Mouse (Mus musculus): ENCODE data around the gene Pex26. TPM values are rescaled to one million over a fixed set of nuclear protein-coding genes. Genes with fewer than 3 reads are reported as not detected.

Pex26 gene
- polyA plus RNA-seq, 1 experiment from 2014 or later = 11.3 TPM

GRCm38 (mm10) chr6:121226043-121226442 is 42.6 kb downstream of the Pex26 start:
- Histone ChIP-seq H3K4me3 (no peak overlapping the region), H3K4me2 (no peak overlapping the region), H3K27ac (no peak overlapping the region), H3K27me3 (no peaks in the 10 kb centered on the region), H3K36me3 (no peaks in the 10 kb centered on the region), H3K9me3 (no peaks in the 10 kb centered on the region), H3K9ac (no peak overlapping the region), H3K4me1 (no peaks in the 10 kb centered on the region)
- ATAC-seq (ENCODE audit: insufficient number of reproducible peaks, low FRiP score, low TSS enrichment, low read depth) = no peak
- 66% methylated on average over 4 of the region's 4 CpGs for WGBS

GRCm38 (mm10) chr6:121226744-121227143 is 43.3 kb downstream of the Pex26 start:
- WGBS = 78% methylated on average over 2 of the region's 2 CpGs
- H3K9ac ChIP-seq = no peak overlapping the region

GRCm38 (mm10) chr6:121228421-121228820 is 45.0 kb downstream of the Pex26 start:
- Histone ChIP-seq H3K9me3 (no peaks in the 10 kb centered on the region), H3K27me3 (no peaks in the 10 kb centered on the region), H3K9ac (no peak overlapping the region), H3K4me2 (no peak overlapping the region), H3K36me3 (no peaks in the 10 kb centered on the region), H3K4me3 (no peak overlapping the region), H3K27ac (no peak overlapping the region), H3K4me1 (no peaks in the 10 kb centered on the region)
- no peak for ATAC-seq (ENCODE audit: insufficient number of reproducible peaks, low FRiP score, low TSS enrichment, low read depth)
- WGBS = 76% methylated on average over 8 of the region's 8 CpGs

More at GRCm38 (mm10) chr6:121226744-121227143, 43.3 kb downstream of the Pex26 start:
- no peaks in the 10 kb centered on the region for H3K4me1 ChIP-seq
- no peak for ATAC-seq (ENCODE audit: insufficient number of reproducible peaks, low FRiP score, low TSS enrichment, low read depth)
- no peaks in the 10 kb centered on the region for H3K36me3 ChIP-seq
- H3K4me3 ChIP-seq = no peak overlapping the region
- H3K27ac ChIP-seq = no peak overlapping the region
- H3K9me3 ChIP-seq = no peaks in the 10 kb centered on the region
- no peak overlapping the region for H3K4me2 ChIP-seq
- H3K27me3 ChIP-seq = no peaks in the 10 kb centered on the region

GRCm38 (mm10) chr6:121232652-121233051 is 49.2 kb downstream of the Pex26 start:
- ATAC-seq (ENCODE audit: insufficient number of reproducible peaks, low FRiP score, low TSS enrichment, low read depth) = no peak
- Histone ChIP-seq H3K9ac (no peak overlapping the region), H3K36me3 (no peaks in the 10 kb centered on the region), H3K9me3 (no peaks in the 10 kb centered on the region), H3K4me3 (no peak overlapping the region), H3K4me1 (no peaks in the 10 kb centered on the region), H3K4me2 (no peak overlapping the region), H3K27me3 (no peaks in the 10 kb centered on the region), H3K27ac (no peak overlapping the region)
- 44% methylated on average over 1 of the region's 1 CpGs for WGBS

- no peaks in the 10 kb centered on the region for H3K4me1 ChIP-seq
- H3K27ac ChIP-seq = no peak overlapping the region
Observed at GRCm38 (mm10) chr6:121236386-121236785, 52.9 kb downstream of the Pex26 start.

GRCm38 (mm10) chr6:121238209-121238608 is 54.7 kb downstream of the Pex26 start:
- no peaks in the 10 kb centered on the region for H3K36me3 ChIP-seq
- no peaks in the 10 kb centered on the region for H3K9me3 ChIP-seq
- H3K4me1 ChIP-seq = no peaks in the 10 kb centered on the region
- no peak for ATAC-seq (ENCODE audit: insufficient number of reproducible peaks, low FRiP score, low TSS enrichment, low read depth)
- peaks cover 4% of the 10 kb centered on the region; the same call in 1 of the 2 replicates for H3K27me3 ChIP-seq
- 92% methylated on average over 4 of the region's 4 CpGs for WGBS
- no peak overlapping the region for H3K4me2 ChIP-seq
- no peak overlapping the region for H3K9ac ChIP-seq
- no peak overlapping the region for H3K27ac ChIP-seq
- H3K4me3 ChIP-seq = no peak overlapping the region

More at GRCm38 (mm10) chr6:121236386-121236785, 52.9 kb downstream of the Pex26 start:
- 79% methylated on average over 2 of the region's 2 CpGs for WGBS
- no peak overlapping the region for H3K4me2 ChIP-seq
- H3K4me3 ChIP-seq = no peak overlapping the region
- H3K9me3 ChIP-seq = no peaks in the 10 kb centered on the region
- no peak overlapping the region for H3K9ac ChIP-seq
- H3K36me3 ChIP-seq = no peaks in the 10 kb centered on the region
- 0 out of 2 replicates have a peak, but pooled peaks cover 4% of the 10 kb centered on the region for H3K27me3 ChIP-seq
- no peak for ATAC-seq (ENCODE audit: insufficient number of reproducible peaks, low FRiP score, low TSS enrichment, low read depth)

GRCm38 (mm10) chr6:121241780-121242179 is 58.3 kb downstream of the Pex26 start:
- no peak for ATAC-seq (ENCODE audit: insufficient number of reproducible peaks, low FRiP score, low TSS enrichment, low read depth)
- no peak overlapping the region for H3K27ac ChIP-seq
- H3K4me3 ChIP-seq = no peak overlapping the region
- peaks cover 8% of the 10 kb centered on the region; the same call in 1 of the 2 replicates for H3K27me3 ChIP-seq
- 84% methylated on average over 2 of the region's 2 CpGs for WGBS
- H3K9ac ChIP-seq = no peak overlapping the region
- H3K4me1 ChIP-seq = no peaks in the 10 kb centered on the region
- no peaks in the 10 kb centered on the region for H3K36me3 ChIP-seq
- H3K4me2 ChIP-seq = no peak overlapping the region
- H3K9me3 ChIP-seq = no peaks in the 10 kb centered on the region

GRCm38 (mm10) chr6:121243161-121243560 is 59.7 kb downstream of the Pex26 start:
- WGBS = 41% methylated on average over 10 of the region's 10 CpGs
- ATAC-seq (ENCODE audit: insufficient number of reproducible peaks, low FRiP score, low TSS enrichment, low read depth) = no peak
- no peak overlapping the region for H3K9ac ChIP-seq
- H3K27me3 ChIP-seq = peaks cover 8% of the 10 kb centered on the region; the same call in 1 of the 2 replicates
- no peak overlapping the region for H3K4me3 ChIP-seq
- H3K9me3 ChIP-seq = no peaks in the 10 kb centered on the region
- H3K4me2 ChIP-seq = no peak overlapping the region
- H3K4me1 ChIP-seq = no peaks in the 10 kb centered on the region
- no peak overlapping the region for H3K27ac ChIP-seq
- no peaks in the 10 kb centered on the region for H3K36me3 ChIP-seq

- 6% methylated on average over 35 of the region's 35 CpGs for WGBS
- no peaks in the 10 kb centered on the region for H3K9me3 ChIP-seq
- no peak within 1 kb of the TSS for H3K27ac ChIP-seq
- H3K4me3 ChIP-seq = peak within 1 kb of the TSS; percentile 51
- H3K27me3 ChIP-seq = peaks cover 8% of the 10 kb centered on the region; the same call in 1 of the 2 replicates
- peak within 1 kb of the TSS; percentile 35; the same call in 1 of the 2 replicates for H3K9ac ChIP-seq
- H3K4me1 ChIP-seq = no peaks in the 10 kb centered on the region
- ATAC-seq (ENCODE audit: insufficient number of reproducible peaks, low FRiP score, low TSS enrichment, low read depth) = peak; percentile 88
- peak within 1 kb of the TSS; percentile 55 for H3K4me2 ChIP-seq
- no peaks in the 10 kb centered on the region for H3K36me3 ChIP-seq
Observed at GRCm38 (mm10) chr6:121245127-121246036, 61.9 kb downstream of the Pex26 start, which contains the start of gene Usp18. Usp18 (plus strand) TSS chr6:121245906.

- H3K36me3 ChIP-seq = no peaks in the 10 kb centered on the region
- peak overlapping the region; percentile 35; the same call in 1 of the 2 replicates for H3K9ac ChIP-seq
- H3K4me1 ChIP-seq = no peaks in the 10 kb centered on the region
- peak overlapping the region; percentile 51 for H3K4me3 ChIP-seq
- ATAC-seq (ENCODE audit: insufficient number of reproducible peaks, low FRiP score, low TSS enrichment, low read depth) = 0 out of 2 replicates have a peak, but pooled peaks have one; percentile 9
- H3K4me2 ChIP-seq = peak overlapping the region; percentile 55
- no peaks in the 10 kb centered on the region for H3K9me3 ChIP-seq
- H3K27ac ChIP-seq = no peak overlapping the region
- 4% methylated on average over 4 of the region's 4 CpGs for WGBS
- H3K27me3 ChIP-seq = peaks cover 6% of the 10 kb centered on the region; the same call in 1 of the 2 replicates
Observed at GRCm38 (mm10) chr6:121246037-121246361, 62.5 kb downstream of the Pex26 start.

Data from limb, embryonic 15.5 days (tissue).